Mouse (Mus musculus) bone marrow macrophage, adult 2 months (primary cell): ENCODE results near the gene Pmf1.

ENCODE experiments used
- CTCF ChIP-seq: IDR thresholded peaks from 2 replicates; pipeline ENCODE4 v1.5.1; 2012; ENCODE audit warnings: low read depth, mild to moderate bottlenecking, low read length, moderate library complexity
- POLR2A ChIP-seq: IDR thresholded peaks from 2 replicates; pipeline ENCODE4 v1.6.1; 2012; ENCODE audit warnings: mild to moderate bottlenecking, low read depth, low read length, borderline replicate concordance

DNA sequence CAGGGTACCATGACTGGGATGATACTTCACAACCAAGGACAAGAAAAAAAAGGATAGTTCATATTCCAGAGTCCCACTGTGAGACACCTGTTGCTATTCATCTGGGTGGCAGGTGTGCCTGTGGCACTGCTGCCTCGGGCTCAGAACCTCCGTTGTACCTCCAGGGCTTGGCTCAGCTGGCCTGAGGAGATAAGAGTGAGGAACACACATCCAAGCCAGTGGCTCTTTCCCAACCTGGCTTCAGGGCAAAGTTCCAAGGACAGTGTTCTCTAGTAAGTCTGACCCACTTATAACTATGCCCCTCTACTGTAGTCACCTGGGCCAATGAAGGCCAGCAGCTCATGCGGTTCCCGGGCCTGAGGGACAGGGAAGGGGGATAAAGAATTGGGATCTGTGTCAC, 1.6 kb upstream of the Pmf1 start:
- TF ChIP-seq CTCF (no peak), POLR2A (no peak)
